Mouse (Mus musculus): ENCODE data around the gene Cfap69.
A peak's percentile ranks its signal among the peaks of the same experiment; 100 is the strongest.
"Not testable (repeated sequence)": the region's sequence is repeated elsewhere in the genome, so short reads cannot be mapped to it uniquely, and the experiment has no call there.

Cfap69 gene

DNA sequence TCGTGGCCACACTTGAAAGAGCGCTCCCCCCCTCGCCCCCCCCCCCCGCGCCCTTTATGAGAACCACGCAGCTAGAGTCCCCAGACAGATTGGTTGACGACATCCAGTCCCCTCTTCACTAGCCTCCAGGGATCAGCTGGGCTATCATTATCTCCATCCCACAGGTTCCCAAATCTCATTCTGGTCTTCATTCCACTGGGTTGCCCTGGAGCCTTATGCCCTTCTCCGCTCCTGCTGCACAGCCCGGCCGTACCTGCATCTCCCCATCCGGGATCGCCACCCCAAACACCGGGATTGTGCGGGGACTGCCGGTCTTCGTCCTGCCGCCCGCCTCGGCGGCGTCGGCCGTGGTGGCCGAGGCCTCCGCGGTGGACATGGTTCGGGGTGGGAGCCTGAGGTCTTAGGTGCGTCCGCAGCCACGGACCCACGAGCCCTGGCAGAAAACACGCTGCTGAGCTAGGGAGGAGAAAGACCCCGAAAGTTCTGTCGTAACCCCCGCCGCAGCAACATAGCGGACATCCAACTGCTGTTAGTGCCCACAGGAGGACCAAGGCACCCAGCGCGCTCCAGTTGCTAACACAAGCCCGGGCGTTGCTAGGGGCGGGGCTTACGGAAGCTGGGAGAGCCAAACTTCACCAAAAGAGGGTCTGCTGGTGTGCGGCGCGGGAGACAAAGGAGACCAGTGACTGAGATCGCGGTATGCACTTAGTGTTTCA lies at the start of gene Cfap69:
TSS of gene Cfap69 (minus strand) at position 585 of the 716 bp plus-strand sequence.
- DNase-seq (ENCODE audit: low spot score in 2 of 2) = peak; percentile 93 to 94

DNA sequence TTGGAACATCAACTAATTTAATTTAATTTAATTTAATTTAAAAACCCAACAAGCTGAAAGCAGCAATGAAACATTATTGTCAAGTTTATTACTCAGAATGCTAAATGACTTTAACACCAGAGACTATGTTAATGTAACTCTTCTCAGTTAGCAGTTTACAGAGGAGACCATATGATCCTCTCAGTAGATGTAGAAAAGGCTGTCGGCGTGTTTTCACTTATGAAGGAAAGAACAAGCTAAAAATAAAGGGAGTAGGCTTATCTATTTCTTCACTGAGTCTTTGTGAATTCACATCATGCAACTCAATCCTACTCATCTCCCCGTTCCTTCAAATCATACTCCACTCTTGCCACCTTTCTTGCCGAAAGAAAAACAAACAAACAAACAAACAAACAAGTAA lies 47.0 kb upstream of the Cfap69 start:
- peak in 1 of 2 experiments; percentile 7 for DNase-seq (ENCODE audit: low spot score in 2 of 2)

DNA sequence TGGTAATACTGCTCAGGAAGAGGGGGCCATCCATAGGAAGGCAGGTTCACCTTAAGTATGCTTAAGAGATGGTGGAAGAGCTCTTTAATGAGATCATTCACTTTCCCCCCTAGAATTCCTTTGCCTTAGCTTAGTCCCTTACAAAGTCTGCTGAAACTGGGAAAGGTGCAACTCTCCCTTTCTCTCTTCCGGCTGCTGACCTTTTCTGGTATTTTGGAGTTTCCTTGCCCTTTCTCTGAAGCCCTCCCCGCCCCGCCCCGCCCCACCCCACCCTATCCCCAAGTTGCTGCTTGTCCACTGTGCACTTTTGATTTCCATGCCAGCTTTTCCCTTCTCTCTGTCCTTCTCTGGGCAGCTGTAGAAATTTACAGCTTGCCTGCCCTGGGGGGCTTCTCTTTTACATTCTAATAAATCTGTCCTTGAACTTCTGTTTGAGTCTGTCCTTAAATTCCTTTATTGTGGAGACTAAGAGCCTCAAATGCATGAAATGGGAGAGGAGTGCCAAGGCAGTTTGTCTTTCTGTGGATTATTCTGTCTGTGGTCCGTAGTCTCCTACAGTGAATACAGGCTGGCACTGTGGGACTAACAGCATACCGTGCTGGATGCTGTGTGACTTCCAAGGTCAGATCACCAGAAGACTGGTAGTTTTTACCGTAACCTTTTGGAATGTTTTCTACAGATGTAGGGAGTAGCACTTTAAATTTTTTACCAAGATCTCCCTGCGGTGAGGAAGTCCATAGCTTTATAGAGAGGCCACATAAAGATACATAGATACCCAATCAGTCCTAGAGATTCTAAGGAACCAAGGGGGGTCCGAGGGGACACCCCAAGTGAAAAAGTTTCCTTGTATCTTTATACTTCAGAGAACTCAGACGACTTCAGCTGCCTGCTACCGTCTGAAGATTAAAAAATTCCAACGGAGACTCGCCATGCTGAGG lies 43.6 kb upstream of the Cfap69 start:
- no peak for DNase-seq (ENCODE audit: low spot score in 2 of 2)

DNA sequence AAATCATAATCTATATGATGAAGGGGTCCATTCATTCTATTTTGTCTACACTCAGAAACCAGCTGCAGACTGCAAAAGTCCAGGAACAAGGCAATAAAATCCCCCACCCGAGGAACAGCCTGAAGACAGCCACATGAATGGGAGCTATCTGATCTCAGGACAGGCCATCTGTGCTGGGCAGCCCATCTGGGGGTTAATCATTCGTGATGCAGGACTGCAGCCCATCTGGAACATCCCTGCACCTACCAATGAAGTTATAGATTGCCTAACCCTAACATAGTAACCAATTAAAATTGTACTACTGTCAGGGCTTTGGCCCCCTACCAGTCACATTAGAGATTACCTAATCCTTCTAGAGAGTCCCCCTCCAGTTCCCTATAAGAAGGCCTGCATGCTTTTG lies 41.0 kb upstream of the Cfap69 start:
- no peak for DNase-seq (ENCODE audit: low spot score in 2 of 2)

DNA sequence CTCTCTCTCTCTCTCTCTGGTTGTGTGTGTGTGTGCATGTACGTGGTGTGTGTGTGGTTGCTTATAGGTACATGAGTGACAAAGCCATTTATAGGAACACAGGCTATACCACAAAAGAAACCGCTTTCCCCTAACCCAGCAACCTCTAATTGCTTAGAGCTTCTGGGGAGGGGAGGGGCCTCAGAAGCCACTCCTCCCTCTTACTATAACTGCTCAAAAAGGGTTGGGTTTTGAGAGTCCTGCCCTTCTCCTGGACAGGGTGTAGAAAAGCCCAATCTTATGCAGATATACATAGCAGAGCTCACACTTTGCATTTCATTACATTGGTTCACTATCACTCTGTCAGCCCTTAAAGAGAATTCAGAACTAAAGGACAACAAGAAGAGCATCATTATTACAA lies 36.3 kb upstream of the Cfap69 start:
- no peak for DNase-seq (ENCODE audit: low spot score in 2 of 2)

DNA sequence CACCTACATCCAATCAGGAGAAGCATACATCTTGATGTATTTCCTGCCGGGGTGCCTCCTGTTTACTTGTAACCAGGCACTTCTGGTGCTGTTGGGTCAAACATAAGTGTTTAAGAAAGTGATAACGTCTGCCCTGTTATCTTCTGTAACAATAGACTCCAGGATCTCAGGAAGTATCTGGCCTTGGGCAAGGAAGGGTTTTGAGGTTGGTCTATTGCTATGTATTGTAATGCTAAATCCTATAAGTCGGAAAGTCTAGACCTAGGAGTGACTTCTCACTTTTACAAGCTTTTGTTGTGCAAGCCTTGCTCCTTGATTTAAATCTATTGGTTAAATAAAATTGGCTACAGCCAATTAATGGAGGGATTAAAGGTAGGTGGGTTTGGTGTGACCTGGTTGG lies 34.8 kb upstream of the Cfap69 start:
- no peak for DNase-seq (ENCODE audit: low spot score in 2 of 2)

DNA sequence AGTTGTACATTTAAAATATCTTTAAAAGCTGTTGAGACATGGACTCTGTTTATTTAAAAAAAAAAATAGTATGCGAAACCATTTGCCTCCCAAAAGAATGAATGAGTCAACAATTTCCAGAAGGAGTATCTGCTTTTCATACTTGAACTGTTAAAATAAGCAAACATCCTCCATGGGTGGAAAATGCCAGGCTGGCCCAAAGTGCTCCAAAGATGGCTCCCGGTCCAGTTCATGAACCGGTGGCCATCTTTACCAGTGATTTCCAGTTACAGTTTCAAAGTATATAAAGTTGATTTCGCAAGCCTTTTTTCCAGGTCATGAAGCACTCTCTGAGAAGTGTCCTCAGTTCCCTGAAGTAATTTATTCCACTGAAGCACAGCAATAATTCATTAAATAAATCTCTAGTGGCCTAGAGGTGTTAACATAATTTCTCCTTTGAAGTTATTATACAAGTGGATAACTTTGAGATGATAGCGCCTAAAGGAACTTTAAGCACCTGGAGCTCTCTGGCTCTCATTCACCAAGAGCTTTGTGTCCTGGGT lies 31.4 kb upstream of the Cfap69 start:
- no peak for DNase-seq (ENCODE audit: low spot score in 2 of 2)

DNA sequence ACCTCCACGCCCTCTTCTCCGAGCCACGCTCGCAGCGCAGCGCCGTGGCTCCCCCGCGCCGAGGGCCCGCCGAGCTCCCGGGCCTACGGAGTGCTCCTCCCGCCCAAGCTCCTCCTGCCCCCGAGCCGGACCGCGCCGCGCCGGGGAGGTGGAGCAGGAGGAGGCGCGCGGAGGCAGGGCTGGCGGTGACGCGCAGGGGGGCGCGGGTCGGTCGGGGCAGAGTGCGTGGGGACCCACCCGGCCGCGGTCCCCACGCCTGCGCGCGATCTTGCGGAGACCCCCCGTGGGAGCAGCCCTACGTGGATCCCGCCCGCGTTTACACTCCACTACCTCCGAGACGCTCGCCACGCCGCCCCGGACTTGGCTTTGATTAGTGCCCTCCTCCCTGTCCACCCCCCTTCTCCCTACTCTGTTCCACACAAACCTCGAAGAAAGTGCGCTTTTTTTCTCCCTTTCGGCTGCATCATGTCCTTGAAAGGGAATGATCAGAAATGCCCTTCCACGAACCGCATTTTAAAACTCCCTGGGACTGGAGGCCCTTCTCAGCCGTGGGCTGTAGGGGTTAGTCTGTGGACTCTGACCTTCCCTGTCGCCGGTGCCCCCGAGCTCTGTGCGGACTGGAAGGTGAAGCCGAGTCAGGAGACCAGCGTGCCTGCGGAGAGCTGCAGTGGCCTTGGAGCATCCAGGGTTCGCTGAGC lies 30.1 kb upstream of the Cfap69 start, which contains the start of gene Steap2:
TSS of gene Steap2 (minus strand) at position 623 of the 698 bp plus-strand sequence.
- DNase-seq (ENCODE audit: low spot score in 2 of 2) = peak; percentile 18 to 21

DNA sequence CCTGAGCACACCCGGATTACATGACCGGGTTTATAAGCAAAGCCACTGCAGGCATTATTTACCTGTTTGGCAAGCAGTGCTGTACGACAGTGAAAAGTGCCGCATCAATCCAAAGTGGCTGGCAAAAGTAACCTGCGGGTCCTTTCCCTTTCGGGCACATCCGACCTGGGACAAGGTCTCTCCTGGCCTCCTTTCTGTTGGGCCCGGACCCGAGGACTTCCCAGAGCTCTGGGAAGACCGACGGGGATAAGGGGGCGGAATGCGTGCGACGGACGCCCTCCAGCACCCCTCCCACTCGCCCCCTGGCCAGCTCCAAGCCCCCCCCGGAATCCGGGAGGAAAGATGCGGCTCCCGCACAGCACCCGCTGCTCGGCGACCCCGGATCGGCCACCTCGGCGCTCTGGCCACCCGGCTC lies 29.5 kb upstream of the Cfap69 start:
- DNase-seq (ENCODE audit: low spot score in 2 of 2) = peak in 1 of 2 experiments; percentile 10

DNA sequence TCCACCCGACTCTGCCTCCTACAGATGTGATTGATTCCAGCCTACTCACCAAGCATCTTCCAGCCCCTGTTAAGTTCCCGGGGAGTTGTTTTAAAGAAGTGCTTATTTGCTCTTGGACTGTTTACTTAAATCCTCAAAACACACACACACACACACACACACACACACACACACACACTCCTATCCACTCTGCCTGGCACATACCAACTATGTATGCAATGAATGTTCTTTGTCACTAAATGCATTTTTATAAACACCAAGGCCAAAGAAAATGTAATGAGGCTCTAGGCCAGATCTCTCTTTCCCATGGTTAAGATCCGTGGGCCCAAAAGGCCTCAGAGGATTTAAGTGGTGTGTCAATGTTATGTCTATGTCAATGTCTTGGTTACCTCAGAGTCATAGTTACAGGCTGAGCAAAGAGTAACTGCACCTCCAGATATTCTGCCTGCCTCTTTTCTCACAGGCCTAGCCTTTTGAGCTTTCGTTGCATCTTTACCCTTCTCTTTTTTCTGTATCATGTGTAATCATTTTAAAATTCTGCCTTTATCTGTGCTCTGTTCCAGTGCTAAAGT lies 28.2 kb upstream of the Cfap69 start:
- no peak for DNase-seq (ENCODE audit: low spot score in 2 of 2)

DNA sequence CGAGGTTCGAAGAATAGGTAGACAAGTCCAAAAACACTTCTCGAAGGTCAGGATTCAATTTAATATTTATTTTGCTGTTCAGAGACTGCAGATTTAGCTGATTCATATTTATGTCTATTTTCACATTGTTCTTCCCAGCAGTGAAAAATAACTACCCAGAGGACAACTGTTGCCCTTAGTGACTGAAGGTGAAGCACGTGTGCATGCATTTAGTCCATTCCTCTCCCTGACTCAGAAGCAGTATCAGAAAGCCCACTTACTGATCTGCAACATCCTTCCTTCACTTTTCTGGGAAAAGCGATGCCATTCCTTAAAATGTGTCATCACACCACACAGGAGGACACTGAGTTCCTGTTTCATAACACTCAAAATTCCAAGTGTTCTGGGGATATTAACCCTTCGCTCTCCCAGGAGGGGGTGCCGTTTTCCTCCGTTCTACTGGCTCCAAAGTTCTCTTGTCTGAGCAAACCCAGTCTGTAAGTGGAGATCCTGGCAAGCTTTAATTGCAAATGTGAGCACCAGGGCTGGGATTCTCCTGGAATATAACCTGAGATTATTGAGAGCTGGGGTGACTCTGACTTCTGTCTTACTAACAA lies 25.0 kb upstream of the Cfap69 start:
- DNase-seq (ENCODE audit: low spot score in 2 of 2) = no peak

DNA sequence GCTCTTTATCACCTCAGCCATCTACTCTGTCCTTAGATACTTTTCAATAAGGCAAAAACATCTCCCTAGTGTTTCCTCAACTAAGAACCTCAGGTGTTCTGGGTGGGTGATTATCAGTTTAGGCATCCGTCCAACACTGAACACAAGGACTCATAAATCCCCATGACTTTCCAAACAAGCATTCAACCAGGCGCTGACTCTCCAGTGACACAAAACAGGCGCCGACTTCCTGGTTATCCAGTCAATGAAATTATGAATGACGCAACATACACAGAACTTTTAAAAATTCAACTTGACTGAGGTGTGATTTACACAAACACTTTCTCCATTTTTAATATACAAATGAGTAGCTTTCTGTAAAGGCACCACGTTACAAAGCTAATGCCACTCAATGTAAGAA lies 24.2 kb upstream of the Cfap69 start:
- DNase-seq (ENCODE audit: low spot score in 2 of 2) = no peak

DNA sequence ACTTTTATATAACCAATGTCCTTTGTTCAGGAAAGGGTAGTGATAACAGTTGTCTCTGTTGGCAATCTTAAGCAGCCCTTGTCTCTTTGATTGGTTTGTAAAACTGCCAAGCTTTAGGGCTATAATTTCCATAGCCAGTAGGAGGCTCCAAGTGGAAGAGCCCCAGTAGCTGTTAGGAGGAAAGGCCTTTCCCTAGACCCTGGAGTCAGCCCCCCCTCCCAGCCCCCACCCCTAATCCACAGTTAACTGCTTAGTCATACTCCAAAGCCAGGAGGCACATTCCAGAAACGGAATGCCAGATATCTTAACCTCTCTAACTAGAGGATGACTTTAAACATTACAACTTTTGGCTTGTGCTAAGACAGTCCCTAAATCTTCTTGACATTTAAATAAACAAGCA lies 22.9 kb upstream of the Cfap69 start:
- no peak for DNase-seq (ENCODE audit: low spot score in 2 of 2)

DNA sequence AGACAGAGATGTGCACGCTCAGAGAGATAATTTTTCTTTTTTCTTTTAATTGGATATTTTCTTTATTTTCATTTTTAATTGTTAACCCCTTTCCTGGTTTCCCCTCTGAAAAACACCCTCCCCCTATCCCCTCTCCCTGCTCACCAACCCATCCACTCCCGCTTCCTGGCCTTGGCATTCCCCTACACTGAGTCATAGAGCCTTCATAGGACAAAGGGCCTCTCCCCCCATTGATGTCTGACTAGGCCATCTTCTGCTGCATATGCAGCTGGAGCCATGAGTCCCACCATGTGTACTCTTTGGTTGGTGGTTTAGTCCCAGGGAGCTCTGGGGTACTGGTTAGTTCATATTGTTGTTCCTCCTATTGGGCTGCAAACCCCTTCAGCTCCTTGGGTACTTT lies 20.9 kb upstream of the Cfap69 start:
- DNase-seq (ENCODE audit: low spot score in 2 of 2) = not testable (repeated sequence)

DNA sequence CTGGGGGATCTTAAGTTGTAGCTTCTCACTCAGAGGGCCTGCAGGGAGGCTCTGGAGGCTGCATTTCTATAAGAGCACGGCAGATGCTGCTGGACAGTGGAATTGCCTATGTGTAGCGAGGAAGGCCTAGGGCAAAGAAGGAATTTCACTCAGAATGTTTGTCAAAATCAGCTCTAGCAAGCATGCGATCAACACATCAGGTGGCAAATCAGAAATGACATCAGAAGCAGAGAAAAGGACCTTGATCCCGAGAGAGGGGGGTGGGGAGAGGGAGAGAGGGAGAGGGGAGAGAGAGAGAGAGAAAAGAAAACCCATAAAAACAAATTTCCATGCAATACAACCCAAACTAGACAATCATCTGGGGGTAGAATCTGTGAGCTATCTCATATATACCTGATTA lies 19.3 kb upstream of the Cfap69 start:
- no peak for DNase-seq (ENCODE audit: low spot score in 2 of 2)

DNA sequence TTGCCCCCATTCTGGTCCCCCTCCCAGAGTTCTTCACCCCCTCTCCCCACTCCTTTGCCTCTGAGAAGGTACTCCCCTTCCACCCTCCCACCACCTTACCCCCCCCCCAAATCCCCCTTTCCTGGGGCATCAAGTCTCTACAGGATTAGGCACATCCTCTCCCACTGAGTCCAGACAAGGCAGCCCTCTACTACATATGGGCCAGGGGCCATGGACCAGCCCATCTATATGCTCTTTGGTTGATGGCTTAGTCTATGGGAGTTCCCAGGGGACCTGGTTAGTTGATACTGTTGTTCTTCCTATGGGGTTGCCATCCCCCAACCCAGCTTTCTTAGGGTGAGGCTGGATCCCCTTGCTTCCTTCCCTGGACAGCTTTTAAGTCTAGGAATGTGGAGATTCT lies 15.4 kb upstream of the Cfap69 start:
- DNase-seq (ENCODE audit: low spot score in 2 of 2) = no peak

DNA sequence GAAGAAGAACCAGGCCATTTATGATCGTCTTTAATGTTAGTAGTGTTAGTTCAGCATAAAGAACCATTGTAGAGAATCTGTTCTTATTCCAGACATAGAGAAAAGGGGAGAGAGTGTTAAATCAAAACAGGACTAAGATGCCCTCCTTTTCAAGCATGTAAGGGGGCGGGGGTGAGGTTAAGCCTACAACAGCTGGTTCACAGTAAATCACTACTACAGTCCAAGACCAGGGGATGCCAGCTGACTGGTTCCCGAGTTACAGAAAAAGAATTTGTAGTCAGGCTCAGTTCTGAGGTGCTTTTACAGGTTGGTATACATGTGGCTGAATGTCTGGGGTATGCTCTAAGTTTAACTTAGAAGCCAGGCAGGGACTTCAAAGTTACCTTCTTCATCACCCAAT lies 12.0 kb upstream of the Cfap69 start:
- no peak for DNase-seq (ENCODE audit: low spot score in 2 of 2)

DNA sequence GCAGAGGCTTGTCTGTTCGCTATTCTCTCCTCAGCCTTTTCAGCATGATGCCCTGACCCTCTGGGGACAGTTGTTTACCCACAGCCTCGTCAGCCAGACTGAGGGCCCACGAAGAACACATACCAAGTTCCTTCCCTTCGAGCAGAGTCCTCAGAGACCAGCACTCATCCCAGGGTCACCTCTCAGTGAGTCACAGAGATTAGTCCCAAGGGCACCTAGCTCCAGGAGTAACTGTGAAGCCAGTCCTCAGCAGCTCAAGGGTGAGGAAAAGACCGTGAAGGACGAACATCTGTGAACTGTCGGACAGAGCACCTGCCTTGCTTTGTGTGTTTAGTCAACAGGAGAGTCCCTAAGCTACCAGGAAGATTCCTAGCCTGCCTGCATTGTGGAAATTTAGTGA lies 4.9 kb upstream of the Cfap69 start:
- no peak for DNase-seq (ENCODE audit: low spot score in 2 of 2)

DNA sequence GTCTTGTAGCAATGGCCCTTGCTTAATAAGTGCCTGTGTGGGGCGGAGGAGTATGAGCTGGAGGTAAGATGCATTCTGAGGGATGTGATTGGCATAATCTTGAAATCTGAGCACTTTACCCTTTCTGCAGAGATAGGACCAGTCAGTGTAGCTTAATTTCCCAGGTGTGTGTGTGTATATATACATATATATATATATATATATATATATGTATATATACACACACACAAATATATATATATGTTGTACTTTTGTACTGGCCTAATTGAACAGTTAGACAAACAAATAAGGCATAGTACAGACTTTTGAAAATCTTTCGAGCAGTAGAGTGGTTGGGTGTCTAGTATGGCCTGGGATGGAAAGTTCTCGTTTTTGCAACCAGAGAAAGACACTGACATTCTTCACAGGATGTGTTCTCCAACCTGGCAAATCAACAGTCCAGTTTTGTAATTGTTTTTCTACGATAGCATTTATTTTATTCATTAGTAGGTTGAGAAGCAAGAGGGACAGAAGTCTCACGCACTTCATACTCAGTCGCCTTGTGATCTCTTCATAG lies 410 bp upstream of the Cfap69 start:
- no peak for DNase-seq (ENCODE audit: low spot score in 2 of 2)

DNA sequence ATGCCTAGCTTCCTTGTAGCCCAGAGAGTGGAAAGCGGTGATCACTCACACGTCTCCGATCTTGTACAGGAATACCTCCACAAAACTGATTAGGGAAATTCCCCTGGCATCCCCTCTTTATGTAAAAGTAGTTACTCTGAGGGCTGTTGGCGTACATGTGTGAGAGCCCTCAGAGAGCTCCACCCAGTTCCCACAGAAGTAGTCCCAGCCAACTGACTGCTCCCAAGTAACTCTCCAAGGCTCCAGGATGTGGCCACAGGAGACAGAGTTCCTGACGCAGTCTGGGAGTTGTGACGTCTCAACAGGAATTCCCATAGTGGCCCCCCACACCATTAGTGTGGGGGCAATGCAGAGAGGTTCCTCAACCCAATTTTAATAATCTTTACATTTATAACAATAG lies 982 bp downstream of the Cfap69 start:
- DNase-seq (ENCODE audit: low spot score in 2 of 2) = no peak

DNA sequence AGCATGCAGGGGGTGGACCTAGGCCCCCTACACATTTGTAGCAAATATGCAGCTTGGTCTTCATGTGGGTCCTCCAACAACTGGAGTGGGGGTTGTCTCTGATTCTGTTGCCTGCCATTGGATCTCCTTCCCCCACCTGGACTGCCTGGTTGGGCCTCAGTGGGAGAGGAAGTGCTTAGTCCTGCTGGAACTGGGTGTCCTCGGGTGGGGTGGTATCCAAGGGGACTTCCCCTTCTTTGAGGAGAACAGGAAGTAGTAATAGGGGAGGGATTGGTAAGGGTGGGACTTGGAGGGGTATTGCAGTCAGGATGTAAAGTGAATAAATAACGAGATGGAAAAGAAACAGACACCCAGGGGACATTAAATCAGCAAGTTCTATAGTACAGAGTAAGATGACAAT lies 5.4 kb downstream of the Cfap69 start:
- no peak for DNase-seq (ENCODE audit: low spot score in 2 of 2)

All from right cerebral cortex, adult 2 months (tissue).